Mouse (Mus musculus) CH12.LX (cell line): ENCODE data around the gene Adora2a.
A peak's percentile ranks its signal among the peaks of the same experiment; 100 is the strongest.

ENCODE experiments used
- CTCF ChIP-seq, 2 experiments: IDR thresholded peaks in 1 of 2; conservative IDR thresholded peaks in 1 of 2; 2 replicates each; pipeline ENCODE4 v1.5.1; 2011 to 2012; ENCODE audit warnings: low read depth in 2 of 2, low read length in 2 of 2, improper control_type of control experiment in 1 of 2, inconsistent platforms in 1 of 2, mild to moderate bottlenecking in 1 of 2, moderate library complexity in 1 of 2
- EP300 ChIP-seq: IDR thresholded peaks from 2 replicates; pipeline ENCODE4 v1.6.1; 2011; ENCODE audit warnings: low read length, improper control_type of control experiment

DNA sequence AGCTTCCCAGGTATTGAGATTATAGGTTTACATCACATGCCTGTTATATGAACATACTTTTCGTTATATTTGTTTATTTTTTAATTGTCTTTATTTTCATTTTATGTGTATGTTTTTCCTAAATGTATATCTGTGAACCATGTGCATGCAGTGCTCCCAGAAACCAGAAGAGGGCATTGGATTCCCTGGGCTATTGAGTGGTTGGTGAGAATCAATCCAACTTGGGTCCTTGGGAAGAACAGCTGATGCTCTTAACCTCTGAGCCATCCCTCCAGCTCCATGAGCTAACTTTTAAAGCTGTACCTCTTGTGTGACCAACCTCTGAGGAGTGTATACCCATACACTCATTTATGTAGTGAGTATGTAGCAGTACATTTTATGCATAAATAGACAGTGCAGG is 39.2 kb upstream of the Adora2a start:
- TF ChIP-seq EP300, result no peak
- peak; percentile 35 to 66 for TF ChIP-seq CTCF (conservative IDR thresholded peaks at IDR 0.05 in 1 of 2, IDR thresholded peaks at IDR 0.05 in 1 of 2; ENCODE audit: low read depth in 2 of 2, low read length in 2 of 2)
